Mouse (Mus musculus) MEL (cell line): ENCODE measurements around the gene St7. TPM values are rescaled to one million over a fixed set of nuclear protein-coding genes. Genes with fewer than 3 reads are reported as not detected.

Source experiments
- DNase-seq: peaks from one replicate; pipeline ENCODE4 v3.0.0; 2011; ENCODE audit warnings: low read depth, low spot score
- H3K27ac ChIP-seq: 2 replicates; pipeline ENCODE4 v1.5.1; 2012; ENCODE audit warnings: low read depth, mild to moderate bottlenecking, control low read depth, low read length, moderate library complexity; ENCODE audit not compliant: control insufficient read depth
- H3K27me3 ChIP-seq, 2 experiments: fragments of 150-350 bp in 1 of 2; sonication (generic) in 1 of 2; 2 replicates each; pipeline ENCODE4 v1.6.1; 2012; ENCODE audit warnings: low read length in 2 of 2, mild to moderate bottlenecking in 2 of 2, improper control_type of control experiment in 1 of 2, moderate library complexity in 1 of 2; ENCODE audit not compliant: insufficient read depth in 2 of 2, control insufficient read depth in 1 of 2
- H3K36me3 ChIP-seq, 2 experiments: 2 replicates each; pipeline ENCODE4 v1.6.1; 2012 to 2014; ENCODE audit warnings: low read length in 2 of 2, improper control_type of control experiment in 1 of 2, inconsistent platforms in 1 of 2, mild to moderate bottlenecking in 1 of 2; ENCODE audit not compliant: insufficient read depth in 2 of 2, control insufficient read depth in 1 of 2
- H3K4me1 ChIP-seq, 2 experiments: fragments of 150-350 bp in 1 of 2; sonication (generic) in 1 of 2; 2 replicates each; pipeline ENCODE4 v1.6.1; 2012; ENCODE audit warnings: low read length in 2 of 2, improper control_type of control experiment in 1 of 2, mild to moderate bottlenecking in 1 of 2; ENCODE audit not compliant: insufficient read depth in 2 of 2, control insufficient read depth in 1 of 2
- H3K4me3 ChIP-seq, 2 experiments: fragments of 150-350 bp in 1 of 2; sonication (generic) in 1 of 2; 2 replicates each; pipeline ENCODE4 v1.5.1; 2012; ENCODE audit warnings: low read depth in 2 of 2, low read length in 2 of 2, mild to moderate bottlenecking in 2 of 2, moderate library complexity in 2 of 2, control low read depth in 1 of 2, improper control_type of control experiment in 1 of 2; ENCODE audit not compliant: control insufficient read depth in 1 of 2, insufficient read depth in 1 of 2
- H3K79me2 ChIP-seq: 2 replicates; pipeline ENCODE4 v1.6.1; 2012; ENCODE audit warnings: mild to moderate bottlenecking, low read length, moderate library complexity; ENCODE audit not compliant: control insufficient read depth, poor library complexity, insufficient read depth
- H3K9ac ChIP-seq: 2 replicates; pipeline ENCODE4 v1.6.1; 2012; ENCODE audit warnings: low read depth, mild to moderate bottlenecking, control low read depth, low read length, moderate library complexity; ENCODE audit not compliant: control insufficient read depth, poor library complexity, severe bottlenecking
- H3K9me3 ChIP-seq: fragments of 150-350 bp; sonication (generic); replicated peaks from 2 replicates; pipeline ENCODE4 v1.6.1; 2012; ENCODE audit warnings: mild to moderate bottlenecking, low read length, improper control_type of control experiment, moderate library complexity; ENCODE audit not compliant: insufficient read depth
- EP300 ChIP-seq, 2 experiments: IDR thresholded peaks; 2 replicates each; pipeline ENCODE4 v1.6.1; 2011; ENCODE audit warnings: improper control_type of control experiment in 2 of 2, low read length in 2 of 2, low read depth in 1 of 2, mild to moderate bottlenecking in 1 of 2
- ETS1 ChIP-seq: IDR thresholded peaks from 2 replicates; pipeline ENCODE4 v1.6.1; 2012; ENCODE audit warnings: low read depth, mild to moderate bottlenecking, inconsistent platforms, low read length, improper control_type of control experiment, moderate library complexity
- HCFC1 ChIP-seq: IDR thresholded peaks from 2 replicates; pipeline ENCODE4 v1.6.1; 2012; ENCODE audit warnings: low read depth, mild to moderate bottlenecking, inconsistent platforms, low read length, improper control_type of control experiment, moderate library complexity
- JUND ChIP-seq: IDR thresholded peaks from 2 replicates; pipeline ENCODE4 v1.6.1; 2011; ENCODE audit warnings: low read depth, mild to moderate bottlenecking, improper control_type of control experiment, low read length
- MAFK ChIP-seq: IDR thresholded peaks from 2 replicates; pipeline ENCODE4 v1.6.1; 2011; ENCODE audit warnings: low read depth, mild to moderate bottlenecking, low read length, improper control_type of control experiment, borderline replicate concordance
- MAX ChIP-seq: IDR thresholded peaks from 2 replicates; pipeline ENCODE4 v1.6.1; 2011; ENCODE audit warnings: low read length, improper control_type of control experiment
- MAZ ChIP-seq: IDR thresholded peaks from 2 replicates; pipeline ENCODE4 v1.6.1; 2012; ENCODE audit warnings: low read depth, mild to moderate bottlenecking, inconsistent platforms, low read length, improper control_type of control experiment
- MXI1 ChIP-seq: IDR thresholded peaks from 2 replicates; pipeline ENCODE4 v1.6.1; 2011; ENCODE audit warnings: mild to moderate bottlenecking, low read depth, low read length, improper control_type of control experiment
- MYC ChIP-seq: IDR thresholded peaks from 2 replicates; pipeline ENCODE4 v1.6.1; 2011; ENCODE audit warnings: low read depth, mild to moderate bottlenecking, low read length, improper control_type of control experiment, moderate library complexity
- POLR2AphosphoS5 ChIP-seq: IDR thresholded peaks from 2 replicates; pipeline ENCODE4 v1.6.1; 2012; ENCODE audit warnings: low read depth, borderline replicate concordance, mild to moderate bottlenecking, inconsistent platforms, low read length, moderate library complexity, mixed read lengths
- TBP ChIP-seq: IDR thresholded peaks from 2 replicates; pipeline ENCODE4 v1.8.0; 2011; ENCODE audit warnings: low read depth, low read length, improper control_type of control experiment
- TCF12 ChIP-seq: IDR thresholded peaks from 2 replicates; pipeline ENCODE4 v1.6.1; 2014; ENCODE audit warnings: low read depth, mild to moderate bottlenecking, inconsistent platforms, low read length, improper control_type of control experiment, moderate library complexity
- UBTF ChIP-seq: IDR thresholded peaks from 2 replicates; pipeline ENCODE4 v1.6.1; 2012; ENCODE audit warnings: low read depth, mild to moderate bottlenecking, inconsistent platforms, low read length, improper control_type of control experiment, moderate library complexity, borderline replicate concordance; ENCODE audit not compliant: insufficient read depth
- USF2 ChIP-seq, 2 experiments: IDR thresholded peaks; 2 replicates each; pipeline ENCODE4 v1.6.1; 2011 to 2012; ENCODE audit warnings: improper control_type of control experiment in 2 of 2, low read length in 2 of 2, borderline replicate concordance in 1 of 2, inconsistent platforms in 1 of 2, low read depth in 1 of 2, mild to moderate bottlenecking in 1 of 2; ENCODE audit not compliant: insufficient read depth in 1 of 2
- ZC3H11A ChIP-seq: IDR thresholded peaks from 2 replicates; pipeline ENCODE4 v1.6.1; 2012; ENCODE audit warnings: low read depth, mild to moderate bottlenecking, inconsistent platforms, low read length, improper control_type of control experiment
- ZKSCAN1 ChIP-seq: IDR thresholded peaks from 2 replicates; pipeline ENCODE4 v1.6.1; 2012; ENCODE audit warnings: low read depth, mild to moderate bottlenecking, inconsistent platforms, low read length, improper control_type of control experiment, moderate library complexity
- ZMIZ1 ChIP-seq: IDR thresholded peaks from 2 replicates; pipeline ENCODE4 v1.6.1; 2012; ENCODE audit warnings: low read depth, mild to moderate bottlenecking, inconsistent platforms, low read length, improper control_type of control experiment, moderate library complexity
- polyA plus RNA-seq, 2 experiments: library from polyadenylated mRNA; stranded (reverse) in 1 of 2; unstranded in 1 of 2; fragments of >175 nt in 1 of 2; fragments of >200 nt in 1 of 2; gene quantifications; 2 replicates each; pipeline versions ENCODE4 v1.2.1 to v1.2.4; 2012; ENCODE audit warnings: low replicate concordance in 2 of 2, low read depth in 1 of 2; ENCODE audit not compliant: insufficient read length in 2 of 2, insufficient read depth in 1 of 2, missing spikeins in 1 of 2
- total RNA-seq: library from RNA; depleted of rRNA; stranded (reverse); fragments of 300-350 nt; gene quantifications from 2 replicates; pipeline ENCODE4 v1.2.3, GENCODE M21; 2012

The St7 gene
- total and polyA plus RNA-seq, 3 experiments, result 34.4 to 48.5 TPM; not detected in 1

- H3K27me3 ChIP-seq, result no peaks in the 10 kb centered on the region
- H3K79me2 ChIP-seq, result no peaks in the 10 kb centered on the region
- H3K27ac ChIP-seq, result no peak overlapping the region
- no peaks in the 10 kb centered on the region for H3K9me3 ChIP-seq
- TF ChIP-seq MAX (no peak), MAFK (no peak), MXI1 (no peak)
- H3K4me1 ChIP-seq, result no peaks in the 10 kb centered on the region
- no peak for DNase-seq
- no peak overlapping the region for H3K9ac ChIP-seq
- peaks cover 0 to 8% of the 10 kb centered on the region in 2 experiments; a peak in 2 of 4 replicates for H3K36me3 ChIP-seq
- no peak overlapping the region for H3K4me3 ChIP-seq
Observed at GRCm38 (mm10) chr6:17823614-17824013, 130.9 kb downstream of the St7 start.

GRCm38 (mm10) chr6:17824735-17825134 is 132.0 kb downstream of the St7 start:
- Histone ChIP-seq H3K9ac (no peak overlapping the region), H3K27me3 (no peaks in the 10 kb centered on the region), H3K4me1 (no peaks in the 10 kb centered on the region), H3K79me2 (no peaks in the 10 kb centered on the region), H3K27ac (no peak overlapping the region), H3K4me3 (no peak overlapping the region), H3K36me3 (peaks cover 0 to 16% of the 10 kb centered on the region in 2 experiments; a peak in 2 of 4 replicates), H3K9me3 (no peaks in the 10 kb centered on the region)
- no peak for TF ChIP-seq EP300 (IDR thresholded peaks at IDR 0.05; ENCODE audit: low read depth in 1 of 2, low read length in 2 of 2)
- TF ChIP-seq ZMIZ1, result no peak
- TF ChIP-seq ZC3H11A, result no peak
- no peak for TF ChIP-seq HCFC1
- no peak for TF ChIP-seq USF2 (IDR thresholded peaks at IDR 0.05; ENCODE audit: borderline replicate concordance in 1 of 2, insufficient read depth in 1 of 2, low read depth in 1 of 2, low read length in 2 of 2)
- no peak for TF ChIP-seq POLR2AphosphoS5
- no peak for TF ChIP-seq TBP
- TF ChIP-seq JUND, result no peak
- no peak for TF ChIP-seq MYC
- TF ChIP-seq ZKSCAN1, result no peak
- TF ChIP-seq UBTF, result no peak
- TF ChIP-seq MAZ, result no peak
- no peak for TF ChIP-seq TCF12
- no peak for TF ChIP-seq ETS1
- no peak for DNase-seq
